Comparison of ENCODE assay signal across 17 mouse cellular contexts in genomic region chr1:34124376-34124775, GRCm38 (mm10).
DNase-seq lines count a peak whose midpoint lies in the region; ATAC-seq lines count a peak whose summit lies in the region.
"Had no signal": no experiment of that assay in that cellular context is flagged by ENCODE, and none has a peak within 500 bp of the region (broad histone marks: within the 10 kb centered on the region; RNA-seq: fewer than 3 reads in every experiment).

No protein-coding gene starts in this region.

- H3K4me2 ChIP-seq in heart, embryonic 16.5 days (ENCODE audit: low read depth, low read length), result peak overlapping the region; percentile 46
- peak overlapping the region; percentile 38 for H3K4me2 ChIP-seq in intestine, embryonic 16.5 days (ENCODE audit: low read depth, low read length)
- H3K4me2 ChIP-seq: midbrain, embryonic 13.5 days; neural tube, embryonic 13.5 days; stomach, embryonic 15.5 days had no signal

- no peak overlapping the region for H3K4me3 ChIP-seq in heart, embryonic 16.5 days (ENCODE audit: low read length)
- no peak overlapping the region for H3K4me3 ChIP-seq in heart, embryonic 10.5 days
- no peak overlapping the region for H3K4me3 ChIP-seq in intestine, embryonic 16.5 days (ENCODE audit: low read length)
- H3K4me3 ChIP-seq: forebrain, embryonic 10.5 days; midbrain, embryonic 13.5 days; neural tube, embryonic 13.5 days; stomach, embryonic 15.5 days had no signal

- H3K27ac ChIP-seq in heart, embryonic 16.5 days (ENCODE audit: low read length), result no peak overlapping the region
- H3K27ac ChIP-seq in heart, embryonic 10.5 days, result no peak overlapping the region
- 0 out of 2 replicates have a peak overlapping the region, but pooled peaks have one; percentile 36 for H3K27ac ChIP-seq in intestine, embryonic 16.5 days (ENCODE audit: low read length)
- H3K27ac ChIP-seq: forebrain, embryonic 10.5 days; liver, embryonic 14.5 days; midbrain, embryonic 13.5 days; neural tube, embryonic 13.5 days; stomach, embryonic 15.5 days had no signal

- no peaks in the 10 kb centered on the region for H3K27me3 ChIP-seq in heart, embryonic 16.5 days (ENCODE audit: control insufficient read depth, insufficient read depth, low read length)
- no peaks in the 10 kb centered on the region for H3K27me3 ChIP-seq in heart, embryonic 10.5 days (ENCODE audit: insufficient read depth, poor library complexity, severe bottlenecking)
- no peaks in the 10 kb centered on the region for H3K27me3 ChIP-seq in intestine, embryonic 16.5 days (replicated peaks; ENCODE audit: control insufficient read depth, insufficient read depth, low read length)
- H3K27me3 ChIP-seq: midbrain, embryonic 13.5 days; neural tube, embryonic 13.5 days; stomach, embryonic 15.5 days had no signal

- peaks cover 55% of the 10 kb centered on the region for H3K4me1 ChIP-seq in heart, embryonic 16.5 days (ENCODE audit: control insufficient read depth, insufficient read depth, low read length)
- peaks cover 53% of the 10 kb centered on the region for H3K4me1 ChIP-seq in heart, embryonic 10.5 days
- H3K4me1 ChIP-seq in intestine, embryonic 16.5 days (ENCODE audit: control insufficient read depth, insufficient read depth, low read length), result peaks cover 20% of the 10 kb centered on the region
- H3K4me1 ChIP-seq: forebrain, embryonic 10.5 days had no signal

- H3K36me3 ChIP-seq in heart, embryonic 16.5 days (ENCODE audit: control insufficient read depth, insufficient read depth), result no peaks in the 10 kb centered on the region
- H3K36me3 ChIP-seq in heart, embryonic 10.5 days, result no peaks in the 10 kb centered on the region
- no peaks in the 10 kb centered on the region for H3K36me3 ChIP-seq in intestine, embryonic 16.5 days (ENCODE audit: control insufficient read depth, insufficient read depth, low read length)
- H3K36me3 ChIP-seq: forebrain, embryonic 10.5 days; midbrain, embryonic 13.5 days; neural tube, embryonic 13.5 days; stomach, embryonic 15.5 days had no signal

- 80% methylated on average over 7 of the region's 7 CpGs for WGBS in heart, embryonic 16.5 days
- WGBS in heart, embryonic 10.5 days, result 82% methylated on average over 7 of the region's 7 CpGs
- 84% methylated on average over 7 of the region's 7 CpGs for WGBS in intestine, embryonic 16.5 days

- no peak for DNase-seq in heart, embryonic 10.5 days (ENCODE audit: low spot score)
- peak; percentile 49 to 50 for DNase-seq in kidney, postnatal 36 days
- DNase-seq in kidney, postnatal 25 days, result no peak
- DNase-seq in retina, postnatal 1 day, result peak; percentile 62
- DNase-seq: cerebellum, adult 2 months; cerebellum, postnatal 36 days; lung, postnatal 10 days; right cerebral cortex, postnatal 25 days; thymus, adult 18-20 months had no signal

- no peak for ATAC-seq in heart, embryonic 16.5 days (replicated peaks; ENCODE audit: extremely low read depth, insufficient read depth, low FRiP score)
- ATAC-seq in intestine, embryonic 16.5 days, result no peak
- no peak for ATAC-seq in megakaryocyte-erythroid progenitor cell, adult 5-6 weeks (replicated peaks; ENCODE audit: low FRiP score, low TSS enrichment, poor library complexity, severe bottlenecking)

- H3K9me3 ChIP-seq in heart, embryonic 16.5 days (replicated peaks; ENCODE audit: control insufficient read depth, low read length), result no peaks in the 10 kb centered on the region
- no peaks in the 10 kb centered on the region for H3K9me3 ChIP-seq in heart, embryonic 10.5 days
- H3K9me3 ChIP-seq in intestine, embryonic 16.5 days (ENCODE audit: control insufficient read depth, low read length), result no peaks in the 10 kb centered on the region
- H3K9me3 ChIP-seq: forebrain, embryonic 10.5 days; midbrain, embryonic 13.5 days; neural tube, embryonic 13.5 days; stomach, embryonic 15.5 days had no signal

- H3K9ac ChIP-seq in heart, embryonic 16.5 days (ENCODE audit: low read length), result no peak overlapping the region
- no peak overlapping the region for H3K9ac ChIP-seq in intestine, embryonic 16.5 days (ENCODE audit: low read depth, low read length)
- H3K9ac ChIP-seq: liver, embryonic 14.5 days; midbrain, embryonic 13.5 days; neural tube, embryonic 13.5 days; stomach, embryonic 15.5 days had no signal

Comparison
In these comparisons a context has a peak if more than half of its experiments do, and no peak if none do; other contexts are left out.
1. DNase-seq: peak in kidney, postnatal 36 days (2 of 2) and retina, postnatal 1 day (single experiment); none in heart, embryonic 10.5 days (single experiment) and kidney, postnatal 25 days (0 of 2).